Mouse (Mus musculus) liver, adult 2 months (tissue): ENCODE results near the gene Igsf6.

Source experiments
- CTCF ChIP-seq: fragments of 200-500 bp; IDR thresholded peaks from 2 replicates; pipeline ENCODE4 v1.5.1; 2011; ENCODE audit warnings: low read depth, low read length, control low read depth
- POLR2A ChIP-seq: fragments of 200-500 bp; IDR thresholded peaks from 2 replicates; pipeline ENCODE4 v1.6.1; 2011; ENCODE audit warnings: low read length, control low read depth; ENCODE audit not compliant: insufficient read depth; ENCODE audit errors: extremely low read depth

- no peak for TF ChIP-seq POLR2A
- peak; percentile 76 for TF ChIP-seq CTCF
Measured at GRCm38 (mm10) chr7:121020277-121020676, 54.1 kb downstream of the Igsf6 start.
